Mouse (Mus musculus) liver, embryonic 15.5 days (tissue): ENCODE data around the gene Nfia. TPM values are rescaled to one million over a fixed set of nuclear protein-coding genes. Genes with fewer than 3 reads are reported as not detected.
A peak's percentile ranks its signal among the peaks of the same experiment; 100 is the strongest.

Experiments used
- ATAC-seq: fragments of 200-750 bp; cut with Nextera tagmentation; 2 replicates; pipeline ENCODE4 v1.8.0; 2017; ENCODE audit warnings: moderate number of reproducible peaks, mild to moderate bottlenecking, moderate library complexity; ENCODE audit not compliant: insufficient read depth
- H3K27ac ChIP-seq: fragments of 300-500 bp; sonication (generic); replicated peaks from 2 replicates; pipeline ENCODE4 v1.5.1; 2015; ENCODE audit warnings: mild to moderate bottlenecking, inconsistent platforms
- H3K27me3 ChIP-seq: fragments of 300-500 bp; sonication (generic); 2 replicates; pipeline ENCODE4 v1.6.1; 2015; ENCODE audit warnings: mild to moderate bottlenecking, inconsistent platforms
- H3K36me3 ChIP-seq: fragments of 300-500 bp; sonication (generic); replicated peaks from 2 replicates; pipeline ENCODE4 v1.6.1; 2015; ENCODE audit warnings: moderate library complexity, mild to moderate bottlenecking, inconsistent platforms
- H3K4me1 ChIP-seq: fragments of 300-500 bp; sonication (generic); replicated peaks from 2 replicates; pipeline ENCODE4 v1.6.1; 2015; ENCODE audit warnings: inconsistent platforms
- H3K4me2 ChIP-seq: fragments of 300-500 bp; sonication (generic); 2 replicates; pipeline ENCODE4 v1.6.1; 2015; ENCODE audit warnings: moderate library complexity, mild to moderate bottlenecking, inconsistent platforms
- H3K4me3 ChIP-seq: fragments of 300-500 bp; sonication (generic); replicated peaks from 2 replicates; pipeline ENCODE4 v1.5.1; 2015; ENCODE audit warnings: mild to moderate bottlenecking, inconsistent platforms
- H3K9ac ChIP-seq: fragments of 300-500 bp; sonication (generic); 2 replicates; pipeline ENCODE4 v1.6.1; 2015; ENCODE audit warnings: moderate library complexity, mild to moderate bottlenecking, inconsistent platforms
- H3K9me3 ChIP-seq: fragments of 300-500 bp; sonication (generic); replicated peaks from 2 replicates; pipeline ENCODE4 v1.6.1; 2016; ENCODE audit warnings: inconsistent platforms
- WGBS: fragments of 180-500 bp; shearing (Covaris S2); methylation state at CpG from one replicate; pipeline ENCODE4 v1.1.7; 2015; ENCODE audit warnings: mixed read lengths; ENCODE audit not compliant: insufficient replicate concordance; 5-methylcytosine and 5-hydroxymethylcytosine counted together
- polyA plus RNA-seq: library from polyadenylated mRNA; unstranded; fragments of >200 nt; fragmentation: Nextera tagmentation; extraction: Ambion mirVana; gene quantifications from 2 replicates; pipeline ENCODE4 v1.2.1, GENCODE M21; 2015

Gene Nfia
- polyA plus RNA-seq, 1 experiment from 2014 or later: 4.1 TPM

DNA sequence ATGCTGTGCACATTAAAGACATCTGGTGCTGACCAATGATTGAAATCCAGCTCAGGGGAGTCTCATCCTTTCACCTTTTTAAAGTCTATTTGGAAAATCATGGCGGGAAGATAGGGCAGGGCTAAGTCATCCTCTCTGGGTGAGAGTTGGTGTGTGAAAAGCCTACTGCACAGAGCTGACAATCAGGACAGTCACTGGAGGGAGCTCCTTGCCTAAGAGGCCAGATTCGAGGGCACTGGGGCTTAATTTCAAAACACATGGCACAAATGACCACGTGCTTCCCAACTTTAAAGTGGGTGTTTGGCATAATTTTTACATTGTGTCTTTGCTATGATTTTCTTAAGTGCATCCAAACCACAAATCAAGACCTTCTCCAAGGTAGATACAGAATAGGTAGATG lies 146.1 kb downstream of the Nfia start:
- no peak for ATAC-seq
- peaks cover 9% of the 10 kb centered on the region for H3K4me1 ChIP-seq
- no peak overlapping the region for H3K27ac ChIP-seq
- WGBS: 48% methylated on average over 3 of the region's 3 CpGs
- no peak overlapping the region for H3K4me3 ChIP-seq
- H3K9me3 ChIP-seq: no peaks in the 10 kb centered on the region
- H3K27me3 ChIP-seq: no peaks in the 10 kb centered on the region
- no peaks in the 10 kb centered on the region for H3K36me3 ChIP-seq
- H3K4me2 ChIP-seq: no peak overlapping the region
- no peak overlapping the region for H3K9ac ChIP-seq

DNA sequence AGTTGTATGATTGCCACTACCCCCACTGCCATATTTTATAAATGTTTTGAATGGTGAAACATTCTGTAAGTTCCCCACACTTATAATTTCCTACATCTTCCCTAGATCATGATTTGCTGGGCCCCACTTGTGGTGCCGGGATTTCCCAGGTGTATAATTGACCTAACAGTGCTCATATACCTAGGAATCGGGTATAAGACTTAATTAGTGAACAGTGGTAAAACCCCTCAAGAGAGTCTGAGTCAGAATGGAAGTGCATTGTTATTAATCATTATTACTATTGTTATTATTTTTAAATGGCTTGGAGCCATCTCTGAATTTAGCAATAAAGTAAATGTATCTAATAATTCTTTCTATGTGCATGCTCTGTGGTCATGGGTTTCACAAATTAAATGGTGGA lies 147.2 kb downstream of the Nfia start:
- no peak for ATAC-seq
- Histone ChIP-seq H3K9ac (no peak overlapping the region), H3K36me3 (no peaks in the 10 kb centered on the region), H3K4me1 (peaks cover 9% of the 10 kb centered on the region), H3K4me3 (no peak overlapping the region), H3K27me3 (no peaks in the 10 kb centered on the region), H3K9me3 (no peaks in the 10 kb centered on the region), H3K4me2 (no peak overlapping the region), H3K27ac (no peak overlapping the region)
- 59% methylated on average over 2 of the region's 2 CpGs for WGBS

DNA sequence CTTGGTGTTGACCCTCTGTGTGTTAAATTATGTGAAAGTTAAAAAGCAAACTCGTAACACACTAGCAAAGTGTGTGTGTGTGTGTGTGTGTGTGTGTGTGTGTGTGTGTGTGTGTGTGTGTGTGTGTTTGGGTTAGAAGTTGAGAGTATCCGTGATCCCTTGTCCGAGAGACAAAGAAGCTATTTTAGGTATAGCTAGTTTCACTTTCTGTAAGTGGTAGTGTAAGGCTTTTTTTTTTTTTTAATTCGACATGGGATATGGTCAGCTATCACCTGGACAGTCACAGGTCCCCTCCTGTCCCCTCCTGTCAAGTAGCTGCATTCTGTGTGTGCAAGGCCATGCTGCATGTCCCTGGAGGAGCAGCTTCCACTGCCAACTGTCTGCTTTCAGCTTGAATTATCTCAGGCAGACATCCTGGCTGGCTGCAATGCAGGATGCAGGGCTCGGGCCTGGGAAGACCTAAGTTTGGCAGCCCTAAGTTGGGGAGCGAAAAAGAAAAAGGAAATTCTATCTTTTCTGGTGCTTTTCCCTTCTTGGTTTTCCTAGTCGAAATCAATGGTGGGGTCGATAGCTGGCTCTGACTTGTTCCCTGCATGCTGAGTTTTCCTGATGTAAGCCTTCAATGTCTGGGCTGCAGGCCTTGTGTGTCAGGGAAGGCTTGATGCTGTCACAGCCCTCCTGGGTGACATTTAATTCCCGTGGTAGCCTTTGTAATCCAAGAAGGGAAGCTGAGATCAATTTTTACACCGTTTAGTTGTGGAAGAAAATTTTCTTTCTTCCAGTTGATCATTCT lies 147.9 kb downstream of the Nfia start:
- no peak overlapping the region for H3K27ac ChIP-seq
- no peak for ATAC-seq
- no peaks in the 10 kb centered on the region for H3K36me3 ChIP-seq
- peaks cover 9% of the 10 kb centered on the region for H3K4me1 ChIP-seq
- no peaks in the 10 kb centered on the region for H3K27me3 ChIP-seq
- 45% methylated on average over 10 of the region's 10 CpGs for WGBS
- H3K4me2 ChIP-seq: peak overlapping the region; percentile 35
- H3K9me3 ChIP-seq: no peaks in the 10 kb centered on the region
- H3K4me3 ChIP-seq: no peak overlapping the region
- peak overlapping the region; percentile 25; the same call in 1 of the 2 replicates for H3K9ac ChIP-seq

DNA sequence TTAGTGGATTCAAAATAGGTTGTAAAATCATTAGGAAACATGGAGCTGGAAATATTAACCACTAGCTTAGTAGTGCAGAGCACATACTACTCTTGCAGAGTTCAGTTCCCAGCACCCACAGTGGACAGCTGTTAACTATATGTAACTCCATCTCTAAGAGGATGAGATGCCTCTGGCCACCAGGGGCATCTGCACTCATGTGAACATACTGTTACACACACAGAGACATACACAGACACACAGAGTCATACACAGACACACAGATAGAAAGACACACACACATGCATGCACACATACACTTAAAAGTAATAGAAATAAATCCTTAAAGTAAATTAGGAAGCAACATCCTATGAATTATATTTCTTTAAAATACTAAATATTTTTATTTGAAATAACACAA lies 149.1 kb downstream of the Nfia start:
- ATAC-seq: no peak
- Histone ChIP-seq H3K9ac (no peak overlapping the region), H3K9me3 (no peaks in the 10 kb centered on the region), H3K27ac (no peak overlapping the region), H3K4me3 (no peak overlapping the region), H3K36me3 (no peaks in the 10 kb centered on the region), H3K27me3 (no peaks in the 10 kb centered on the region), H3K4me2 (no peak overlapping the region), H3K4me1 (peaks cover 9% of the 10 kb centered on the region)

DNA sequence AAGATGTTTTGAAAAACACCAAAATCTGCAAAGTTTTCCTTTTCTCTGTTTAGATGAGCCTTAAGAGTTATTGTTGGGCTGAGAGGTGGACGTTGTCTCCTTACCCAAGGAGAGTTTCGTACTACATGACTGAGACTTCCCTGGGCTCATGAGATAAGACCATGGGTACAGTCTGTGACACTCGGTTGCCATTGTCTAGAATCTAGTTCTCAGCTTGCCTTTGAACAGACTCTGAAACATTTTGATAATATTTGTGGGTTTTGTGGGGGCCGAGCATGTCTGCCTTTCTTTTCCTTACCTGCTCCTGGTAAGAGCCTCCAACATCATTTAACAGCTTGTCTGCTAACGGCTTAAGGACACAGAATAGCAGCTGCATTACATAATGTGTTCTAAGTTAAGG lies 150.7 kb downstream of the Nfia start:
- no peak overlapping the region for H3K4me3 ChIP-seq
- H3K4me1 ChIP-seq: peaks cover 9% of the 10 kb centered on the region
- H3K27me3 ChIP-seq: no peaks in the 10 kb centered on the region
- H3K9ac ChIP-seq: no peak overlapping the region
- H3K27ac ChIP-seq: 0 out of 2 replicates have a peak overlapping the region, but pooled peaks have one; percentile 38
- no peaks in the 10 kb centered on the region for H3K36me3 ChIP-seq
- peak; percentile 83 for ATAC-seq
- H3K9me3 ChIP-seq: no peaks in the 10 kb centered on the region
- H3K4me2 ChIP-seq: no peak overlapping the region
- WGBS: 18% methylated on average over 5 of the region's 5 CpGs

DNA sequence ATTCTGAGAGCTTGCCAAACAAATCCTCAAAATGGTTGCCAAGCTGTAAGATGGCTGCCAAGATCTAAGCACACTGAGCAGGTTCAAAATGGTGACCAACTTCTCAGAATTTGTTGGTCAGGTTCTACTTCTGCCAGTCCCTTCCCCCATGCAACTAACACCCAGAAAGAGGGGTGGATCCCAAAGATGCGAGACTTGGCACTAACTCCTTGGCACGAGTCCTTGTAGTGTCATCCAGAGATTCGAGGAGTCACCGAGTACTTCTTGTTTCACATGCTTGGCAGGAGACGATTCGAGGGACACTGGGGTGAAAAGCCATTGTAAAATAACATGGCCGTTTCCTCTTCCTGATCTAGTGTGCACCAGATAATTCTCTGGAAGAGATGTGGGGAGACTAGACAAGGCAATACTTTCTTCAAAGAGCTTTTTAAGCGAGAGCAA lies 151.4 kb downstream of the Nfia start:
- Histone ChIP-seq H3K9ac (no peak overlapping the region), H3K27me3 (no peaks in the 10 kb centered on the region), H3K4me1 (peaks cover 9% of the 10 kb centered on the region), H3K4me3 (no peak overlapping the region), H3K9me3 (no peaks in the 10 kb centered on the region), H3K27ac (no peak overlapping the region), H3K36me3 (no peaks in the 10 kb centered on the region), H3K4me2 (no peak overlapping the region)
- ATAC-seq: no peak
- 56% methylated on average over 8 of the region's 8 CpGs for WGBS

DNA sequence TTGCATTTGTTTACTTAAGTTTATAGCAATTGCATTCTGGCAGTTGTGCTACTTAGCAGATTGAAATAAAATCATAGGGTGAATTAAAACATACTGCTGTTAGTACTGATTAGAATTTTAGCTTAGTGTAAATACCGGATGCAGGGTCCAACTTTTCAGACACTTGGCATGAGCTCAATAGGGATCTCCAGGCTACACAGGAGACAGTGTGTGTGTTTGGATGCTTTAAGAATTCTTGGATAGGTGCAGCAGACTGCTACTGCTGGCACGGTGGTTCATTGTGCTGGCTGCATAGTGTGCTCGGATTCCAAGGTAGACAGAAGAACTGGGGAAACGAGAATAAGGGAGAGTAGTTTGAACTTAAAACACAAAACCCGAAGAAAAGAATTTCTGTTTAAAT lies 151.9 kb downstream of the Nfia start:
- no peak overlapping the region for H3K27ac ChIP-seq
- 64% methylated on average over 5 of the region's 5 CpGs for WGBS
- H3K4me3 ChIP-seq: no peak overlapping the region
- H3K9me3 ChIP-seq: no peaks in the 10 kb centered on the region
- H3K36me3 ChIP-seq: no peaks in the 10 kb centered on the region
- peaks cover 9% of the 10 kb centered on the region for H3K4me1 ChIP-seq
- H3K27me3 ChIP-seq: no peaks in the 10 kb centered on the region
- no peak overlapping the region for H3K4me2 ChIP-seq
- no peak overlapping the region for H3K9ac ChIP-seq
- no peak for ATAC-seq

DNA sequence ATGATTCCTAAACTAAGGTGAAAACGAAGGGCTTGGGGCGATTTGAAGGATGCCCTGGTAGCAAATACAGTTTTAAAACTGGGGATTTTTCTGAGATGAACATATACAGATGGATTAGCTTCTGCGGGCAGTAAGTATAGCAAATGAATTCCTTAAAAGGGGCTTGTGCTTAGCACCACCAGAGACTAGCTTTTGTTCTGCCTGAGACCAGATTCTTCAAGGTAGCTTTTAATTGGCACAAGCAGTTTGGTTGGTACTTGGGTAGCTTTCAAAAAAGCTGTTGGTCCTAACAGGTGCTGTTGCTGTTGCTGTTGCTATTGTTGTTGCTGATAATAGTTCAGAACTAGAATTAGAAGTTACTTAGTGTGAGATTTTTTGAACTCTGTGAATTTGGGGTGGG lies 152.3 kb downstream of the Nfia start:
- H3K9me3 ChIP-seq: no peaks in the 10 kb centered on the region
- H3K4me1 ChIP-seq: peaks cover 9% of the 10 kb centered on the region
- no peak for ATAC-seq
- no peak overlapping the region for H3K4me2 ChIP-seq
- H3K4me3 ChIP-seq: no peak overlapping the region
- H3K27ac ChIP-seq: no peak overlapping the region
- no peaks in the 10 kb centered on the region for H3K36me3 ChIP-seq
- no peak overlapping the region for H3K9ac ChIP-seq
- WGBS: 70% methylated on average over 3 of the region's 3 CpGs
- no peaks in the 10 kb centered on the region for H3K27me3 ChIP-seq

DNA sequence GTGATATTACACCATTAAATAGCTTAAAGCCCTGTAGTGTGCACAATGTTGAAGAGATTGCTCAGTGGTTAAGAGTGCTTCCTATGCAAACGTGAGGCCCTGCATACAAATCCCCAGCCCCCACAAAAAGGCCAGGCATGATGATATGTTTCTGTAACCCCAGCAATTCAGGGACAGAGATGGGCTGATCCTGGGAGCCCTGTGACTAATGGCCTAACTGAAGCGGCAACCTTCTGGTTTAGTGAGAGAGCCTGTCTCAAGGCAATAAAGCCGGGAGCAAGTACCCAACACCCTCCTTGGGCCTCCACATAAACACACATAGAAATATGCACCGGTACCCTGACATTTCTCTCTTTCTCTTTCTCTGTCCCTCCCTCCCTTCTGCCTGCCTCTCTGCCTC lies 153.1 kb downstream of the Nfia start:
- Histone ChIP-seq H3K4me3 (no peak overlapping the region), H3K36me3 (no peaks in the 10 kb centered on the region), H3K27ac (no peak overlapping the region), H3K9ac (no peak overlapping the region), H3K27me3 (no peaks in the 10 kb centered on the region), H3K4me1 (peaks cover 6% of the 10 kb centered on the region), H3K4me2 (no peak overlapping the region), H3K9me3 (no peaks in the 10 kb centered on the region)
- 72% methylated on average over 4 of the region's 4 CpGs for WGBS
- no peak for ATAC-seq

DNA sequence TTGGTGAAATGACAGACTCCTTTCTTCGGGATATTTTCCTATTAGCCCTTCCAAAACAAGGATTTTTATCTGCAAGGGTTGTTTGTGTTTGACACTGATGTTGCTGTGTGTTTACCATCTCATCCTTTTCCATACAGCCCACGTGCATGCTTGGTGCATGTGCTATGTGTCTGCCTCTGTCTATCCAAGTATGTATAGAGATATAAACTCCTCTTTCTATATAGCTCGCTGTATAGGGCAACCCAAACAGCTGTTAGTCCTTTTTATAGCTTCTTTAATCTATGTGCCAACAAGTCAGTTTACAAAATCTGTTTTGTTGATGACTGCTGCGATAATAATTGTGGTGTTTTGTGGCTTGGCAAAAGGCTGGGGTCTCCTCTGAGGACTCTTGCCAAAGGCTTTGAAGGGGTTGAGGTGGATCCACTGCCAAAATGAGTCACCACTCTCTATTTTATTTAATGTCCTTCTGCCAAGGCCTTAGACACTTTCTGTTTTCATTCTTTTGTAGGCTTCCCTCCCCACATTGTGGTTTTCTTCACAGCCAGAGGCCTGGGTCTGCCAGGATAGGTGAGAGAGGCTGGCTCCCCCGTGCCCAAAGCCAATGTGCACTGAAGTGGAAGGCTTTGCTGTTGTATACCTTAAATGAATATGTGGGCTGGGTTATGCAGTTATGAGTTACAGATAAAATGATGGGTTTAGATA lies 154.2 kb downstream of the Nfia start:
- Histone ChIP-seq H3K36me3 (no peaks in the 10 kb centered on the region), H3K27me3 (no peaks in the 10 kb centered on the region), H3K4me3 (no peak overlapping the region), H3K27ac (no peak overlapping the region), H3K9ac (no peak overlapping the region), H3K9me3 (no peaks in the 10 kb centered on the region), H3K4me2 (no peak overlapping the region), H3K4me1 (peaks cover 5% of the 10 kb centered on the region; the same call in 1 of the 2 replicates)
- 61% methylated on average over 5 of the region's 5 CpGs for WGBS
- no peak for ATAC-seq

DNA sequence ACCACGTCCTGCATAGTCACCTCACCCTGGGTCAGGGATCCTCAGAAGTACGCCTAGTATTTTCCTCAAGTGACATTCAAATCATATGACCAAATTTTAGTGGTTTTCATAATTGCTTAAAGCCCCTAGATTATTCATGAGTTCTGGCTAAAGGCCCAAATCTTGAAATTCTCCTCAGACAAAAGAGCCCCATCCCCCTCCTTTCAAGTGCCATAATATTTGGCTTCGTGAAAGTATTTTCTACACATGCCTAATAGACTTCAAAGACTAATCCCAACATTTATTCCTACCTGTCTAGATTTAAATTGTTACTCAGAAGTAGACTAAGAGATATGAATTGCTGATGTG lies 154.7 kb downstream of the Nfia start:
- WGBS: 54% methylated on average over 3 of the region's 3 CpGs
- Histone ChIP-seq H3K9ac (no peak overlapping the region), H3K9me3 (no peaks in the 10 kb centered on the region)

More for the DNA sequence above, 154.7 kb downstream of the Nfia start:
- Histone ChIP-seq H3K36me3 (no peaks in the 10 kb centered on the region), H3K4me3 (no peak overlapping the region), H3K4me1 (peaks cover 2% of the 10 kb centered on the region; the same call in 1 of the 2 replicates), H3K27me3 (no peaks in the 10 kb centered on the region), H3K4me2 (no peak overlapping the region), H3K27ac (no peak overlapping the region)
- no peak for ATAC-seq
